Mouse (Mus musculus) embryonic facial prominence, embryonic 13.5 days (tissue): ENCODE measurements around the gene Dyrk1a. TPM values are rescaled to one million over a fixed set of nuclear protein-coding genes. Genes with fewer than 3 reads are reported as not detected.

ENCODE experiments used
- ATAC-seq: fragments of 200-750 bp; cut with Nextera tagmentation; 2 replicates; pipeline ENCODE4 v1.8.0; 2017; ENCODE audit warnings: low read depth; ENCODE audit not compliant: insufficient number of reproducible peaks, insufficient read depth, low FRiP score, low TSS enrichment
- H3K27ac ChIP-seq: fragments of 300-500 bp; sonication (generic); 2 replicates; pipeline ENCODE4 v1.5.1; 2015; ENCODE audit warnings: moderate library complexity, mild to moderate bottlenecking, inconsistent platforms
- H3K27me3 ChIP-seq: fragments of 300-500 bp; sonication (generic); 2 replicates; pipeline ENCODE4 v1.6.1; 2015; ENCODE audit warnings: mild to moderate bottlenecking, inconsistent platforms
- H3K36me3 ChIP-seq: fragments of 300-500 bp; sonication (generic); 2 replicates; pipeline ENCODE4 v1.6.1; 2015; ENCODE audit warnings: mild to moderate bottlenecking, inconsistent platforms
- H3K4me1 ChIP-seq: fragments of 300-500 bp; sonication (generic); 2 replicates; pipeline ENCODE4 v1.6.1; 2015; ENCODE audit warnings: inconsistent platforms
- H3K4me2 ChIP-seq: fragments of 300-500 bp; sonication (generic); 2 replicates; pipeline ENCODE4 v1.6.1; 2015; ENCODE audit warnings: moderate library complexity, mild to moderate bottlenecking, inconsistent platforms
- H3K4me3 ChIP-seq: fragments of 300-500 bp; sonication (generic); 2 replicates; pipeline ENCODE4 v1.5.1; 2015; ENCODE audit warnings: mild to moderate bottlenecking, inconsistent platforms
- H3K9ac ChIP-seq: fragments of 300-500 bp; sonication (generic); 2 replicates; pipeline ENCODE4 v1.6.1; 2015; ENCODE audit warnings: mild to moderate bottlenecking, inconsistent platforms
- H3K9me3 ChIP-seq: fragments of 300-500 bp; sonication (generic); 2 replicates; pipeline ENCODE4 v1.6.1; 2016; ENCODE audit warnings: inconsistent platforms
- WGBS: fragments of 180-500 bp; shearing (Covaris S2); methylation state at CpG from one replicate; pipeline ENCODE4 v1.1.7; 2015; ENCODE audit warnings: mixed read lengths; 5-methylcytosine and 5-hydroxymethylcytosine counted together
- polyA plus RNA-seq: library from polyadenylated mRNA; unstranded; fragments of >200 nt; fragmentation: Nextera tagmentation; extraction: Ambion mirVana; gene quantifications from 2 replicates; pipeline ENCODE4 v1.2.1, GENCODE M21; 2015

Dyrk1a gene
- polyA plus RNA-seq, 1 experiment from 2014 or later, result 11.0 TPM

GRCm38 (mm10) chr16:94536417-94537158 lies 33.2 kb upstream of the Dyrk1a start:
- Histone ChIP-seq H3K9ac (no peak overlapping the region), H3K27ac (no peak overlapping the region), H3K27me3 (no peaks in the 10 kb centered on the region), H3K4me2 (no peak overlapping the region), H3K9me3 (no peaks in the 10 kb centered on the region), H3K4me3 (no peak overlapping the region), H3K36me3 (no peaks in the 10 kb centered on the region), H3K4me1 (no peaks in the 10 kb centered on the region)
- no peak for ATAC-seq
- 56% methylated on average over 7 of the region's 7 CpGs for WGBS

DNA sequence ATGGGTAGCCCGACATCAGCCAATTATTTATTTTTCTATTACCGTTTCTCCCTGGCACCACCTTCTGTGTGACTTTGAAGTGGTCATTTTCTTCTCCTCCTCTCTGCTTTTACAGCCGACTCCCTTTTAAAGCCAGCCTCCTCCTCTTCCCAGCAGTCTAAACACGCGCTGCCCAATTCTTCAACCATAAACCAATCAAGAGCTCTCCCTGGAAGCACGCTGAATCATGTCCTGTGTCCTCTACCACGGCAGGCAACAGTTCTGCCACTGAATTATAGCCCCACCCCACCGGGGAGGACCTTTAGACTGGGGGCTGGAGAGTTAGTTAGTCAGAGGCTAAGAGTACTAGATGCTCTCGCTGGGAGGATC lies 32.7 kb upstream of the Dyrk1a start:
- H3K27me3 ChIP-seq, result no peaks in the 10 kb centered on the region
- H3K9ac ChIP-seq, result no peak overlapping the region
- H3K4me2 ChIP-seq, result no peak overlapping the region
- 63% methylated on average over 9 of the region's 9 CpGs for WGBS
- H3K9me3 ChIP-seq, result no peaks in the 10 kb centered on the region
- H3K36me3 ChIP-seq, result no peaks in the 10 kb centered on the region
- H3K4me1 ChIP-seq, result no peaks in the 10 kb centered on the region
- ATAC-seq, result no peak
- H3K4me3 ChIP-seq, result no peak overlapping the region
- H3K27ac ChIP-seq, result no peak overlapping the region

- Histone ChIP-seq H3K27ac (no peak overlapping the region), H3K9ac (no peak overlapping the region), H3K27me3 (no peaks in the 10 kb centered on the region), H3K4me1 (no peaks in the 10 kb centered on the region), H3K9me3 (no peaks in the 10 kb centered on the region), H3K4me2 (no peak overlapping the region), H3K36me3 (no peaks in the 10 kb centered on the region), H3K4me3 (no peak overlapping the region)
- WGBS, result 96% methylated on average over 9 of the region's 9 CpGs
- no peak for ATAC-seq
These were observed 29.7 kb upstream of the Dyrk1a start for GRCm38 (mm10) chr16:94540140-94540539.

DNA sequence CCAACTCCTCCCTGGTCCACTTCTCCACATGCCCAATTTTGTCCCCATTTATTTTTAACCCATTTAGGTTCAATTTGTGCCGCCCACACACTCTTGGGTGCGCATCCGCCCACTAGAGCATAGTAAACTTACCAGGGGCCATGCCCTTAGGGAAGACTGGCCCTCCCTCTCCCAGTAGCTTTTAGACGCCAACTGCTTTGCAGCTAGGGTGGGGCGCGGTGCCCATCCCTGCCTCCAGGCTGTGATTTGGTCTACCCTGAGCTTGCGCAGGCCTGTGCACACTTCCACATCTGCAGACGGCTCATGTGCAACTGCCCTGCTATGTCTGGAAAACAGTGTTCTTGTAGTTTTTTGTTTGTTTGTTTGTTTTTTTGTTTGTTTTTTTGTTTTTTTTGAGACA lies 26.9 kb upstream of the Dyrk1a start:
- Histone ChIP-seq H3K9ac (no peak overlapping the region), H3K9me3 (no peaks in the 10 kb centered on the region), H3K4me2 (no peak overlapping the region), H3K4me3 (no peak overlapping the region), H3K27me3 (no peaks in the 10 kb centered on the region), H3K4me1 (no peaks in the 10 kb centered on the region), H3K27ac (no peak overlapping the region), H3K36me3 (no peaks in the 10 kb centered on the region)
- no peak for ATAC-seq
- WGBS, result 82% methylated on average over 8 of the region's 8 CpGs

- H3K4me1 ChIP-seq, result no peaks in the 10 kb centered on the region
- no peak for ATAC-seq
These were observed 25.2 kb upstream of the Dyrk1a start for GRCm38 (mm10) chr16:94544540-94545105.

GRCm38 (mm10) chr16:94545781-94546562 lies 23.8 kb upstream of the Dyrk1a start:
- H3K4me3 ChIP-seq, result no peak overlapping the region
- ATAC-seq, result no peak

More at GRCm38 (mm10) chr16:94544540-94545105, 25.2 kb upstream of the Dyrk1a start:
- Histone ChIP-seq H3K4me2 (no peak overlapping the region), H3K4me3 (no peak overlapping the region), H3K9ac (no peak overlapping the region), H3K36me3 (no peaks in the 10 kb centered on the region), H3K27me3 (no peaks in the 10 kb centered on the region), H3K9me3 (no peaks in the 10 kb centered on the region), H3K27ac (no peak overlapping the region)
- 77% methylated on average over 11 of the region's 11 CpGs for WGBS

DNA sequence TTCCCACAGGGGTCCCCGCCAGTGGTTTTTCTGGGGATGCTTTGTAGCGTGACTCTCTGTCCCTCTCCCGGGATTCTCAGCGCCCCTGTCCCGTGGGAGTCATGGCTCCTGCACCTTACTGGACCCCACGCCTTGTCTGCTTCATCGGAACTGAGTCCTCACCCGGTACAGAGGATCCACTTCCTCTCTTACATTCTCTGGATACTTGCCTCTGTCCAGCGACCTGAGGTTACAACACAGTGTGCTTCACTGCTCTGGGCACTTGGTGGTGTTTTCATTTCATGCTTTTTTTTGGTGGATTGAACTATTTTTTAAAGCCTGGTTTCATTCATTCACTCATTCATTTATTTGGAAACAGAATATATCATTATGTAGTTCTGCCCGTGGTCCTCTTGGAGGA lies 20.0 kb upstream of the Dyrk1a start:
- no peaks in the 10 kb centered on the region for H3K27me3 ChIP-seq
- no peak overlapping the region for H3K4me2 ChIP-seq
- no peak overlapping the region for H3K9ac ChIP-seq
- H3K36me3 ChIP-seq, result no peaks in the 10 kb centered on the region
- peaks cover 2% of the 10 kb centered on the region; the same call in 1 of the 2 replicates for H3K9me3 ChIP-seq
- WGBS, result 70% methylated on average over 10 of the region's 10 CpGs
- H3K4me1 ChIP-seq, result no peaks in the 10 kb centered on the region
- H3K27ac ChIP-seq, result no peak overlapping the region
- ATAC-seq, result no peak
- no peak overlapping the region for H3K4me3 ChIP-seq

More at GRCm38 (mm10) chr16:94545781-94546562, 23.8 kb upstream of the Dyrk1a start:
- Histone ChIP-seq H3K27ac (no peak overlapping the region), H3K9me3 (no peaks in the 10 kb centered on the region), H3K4me1 (no peaks in the 10 kb centered on the region), H3K36me3 (no peaks in the 10 kb centered on the region), H3K9ac (no peak overlapping the region), H3K4me2 (no peak overlapping the region), H3K27me3 (no peaks in the 10 kb centered on the region)
- WGBS, result 66% methylated on average over 8 of the region's 8 CpGs

GRCm38 (mm10) chr16:94551934-94552333 lies 17.9 kb upstream of the Dyrk1a start:
- no peak overlapping the region for H3K4me3 ChIP-seq
- H3K9me3 ChIP-seq, result peaks cover 2% of the 10 kb centered on the region; the same call in 1 of the 2 replicates
- no peak overlapping the region for H3K9ac ChIP-seq
- no peak overlapping the region for H3K4me2 ChIP-seq
- no peak overlapping the region for H3K27ac ChIP-seq
- no peaks in the 10 kb centered on the region for H3K4me1 ChIP-seq
- H3K27me3 ChIP-seq, result no peaks in the 10 kb centered on the region
- ATAC-seq, result no peak
- no peaks in the 10 kb centered on the region for H3K36me3 ChIP-seq

DNA sequence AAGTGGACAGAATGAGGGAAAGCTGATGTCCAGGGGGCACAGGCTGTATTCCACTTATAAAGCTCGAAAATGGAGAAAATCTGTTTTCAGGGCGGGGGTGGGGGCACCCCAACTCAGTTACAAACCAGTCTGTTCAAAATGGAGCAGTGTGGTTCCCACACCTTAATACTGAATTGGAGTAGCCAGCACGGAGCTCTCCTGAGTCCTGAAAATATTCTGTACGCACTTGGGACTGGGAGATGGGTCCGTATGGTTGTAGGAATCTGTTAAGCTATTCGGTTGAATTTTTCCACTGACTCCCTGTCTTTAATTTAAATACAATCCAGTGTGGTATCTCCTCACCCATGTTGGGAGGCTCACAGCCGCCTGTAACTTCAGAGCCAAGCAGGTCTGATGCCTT lies 14.5 kb upstream of the Dyrk1a start:
- no peaks in the 10 kb centered on the region for H3K27me3 ChIP-seq
- no peak overlapping the region for H3K4me3 ChIP-seq
- WGBS, result 55% methylated on average over 7 of the region's 7 CpGs
- peaks cover 2% of the 10 kb centered on the region; the same call in 1 of the 2 replicates for H3K9me3 ChIP-seq
- H3K36me3 ChIP-seq, result no peaks in the 10 kb centered on the region
- no peak overlapping the region for H3K4me2 ChIP-seq
- no peak overlapping the region for H3K27ac ChIP-seq
- H3K4me1 ChIP-seq, result no peaks in the 10 kb centered on the region
- no peak for ATAC-seq
- no peak overlapping the region for H3K9ac ChIP-seq

GRCm38 (mm10) chr16:94556228-94556627 lies 13.6 kb upstream of the Dyrk1a start:
- H3K4me3 ChIP-seq, result no peak overlapping the region
- H3K9ac ChIP-seq, result no peak overlapping the region
- 79% methylated on average over 5 of the region's 5 CpGs for WGBS
- H3K27me3 ChIP-seq, result no peaks in the 10 kb centered on the region
- no peak overlapping the region for H3K27ac ChIP-seq
- no peaks in the 10 kb centered on the region for H3K36me3 ChIP-seq
- H3K4me1 ChIP-seq, result no peaks in the 10 kb centered on the region
- H3K4me2 ChIP-seq, result no peak overlapping the region
- H3K9me3 ChIP-seq, result peaks cover 2% of the 10 kb centered on the region; the same call in 1 of the 2 replicates
- no peak for ATAC-seq

GRCm38 (mm10) chr16:94559282-94559681 lies 10.5 kb upstream of the Dyrk1a start:
- Histone ChIP-seq H3K9ac (no peak overlapping the region), H3K4me1 (no peaks in the 10 kb centered on the region), H3K4me3 (no peak overlapping the region), H3K9me3 (peaks cover 2% of the 10 kb centered on the region; the same call in 1 of the 2 replicates), H3K4me2 (no peak overlapping the region), H3K27me3 (no peaks in the 10 kb centered on the region), H3K27ac (no peak overlapping the region), H3K36me3 (no peaks in the 10 kb centered on the region)
- 55% methylated on average over 7 of the region's 7 CpGs for WGBS
- no peak for ATAC-seq
